Mouse (Mus musculus) limb, embryonic 14.5 days (tissue): ENCODE results near the gene Best3. TPM values are rescaled to one million over a fixed set of nuclear protein-coding genes. Genes with fewer than 3 reads are reported as not detected.

Source experiments
- ATAC-seq: fragments of 200-750 bp; cut with Nextera tagmentation; 2 replicates; pipeline ENCODE4 v1.8.0; 2017; ENCODE audit warnings: low read depth, moderate number of reproducible peaks, moderate TSS enrichment; ENCODE audit not compliant: low FRiP score
- DNase-seq: peaks from one replicate; pipeline ENCODE4 v3.0.0-alpha.2; 2015; ENCODE audit warnings: low spot score
- H3K27ac ChIP-seq: fragments of 300-500 bp; sonication (generic); replicated peaks from 2 replicates; pipeline ENCODE4 v1.5.1; 2014; ENCODE audit warnings: low read depth, mild to moderate bottlenecking, low read length, moderate library complexity, mixed read lengths
- H3K27me3 ChIP-seq: fragments of 300-500 bp; sonication (generic); 2 replicates; pipeline ENCODE4 v1.6.1; 2014; ENCODE audit warnings: low read length, mixed read lengths; ENCODE audit not compliant: control insufficient read depth, insufficient read depth
- H3K36me3 ChIP-seq: fragments of 300-500 bp; sonication (generic); 2 replicates; pipeline ENCODE4 v1.6.1; 2014; ENCODE audit warnings: mild to moderate bottlenecking, low read length, moderate library complexity, mixed read lengths; ENCODE audit not compliant: control insufficient read depth, insufficient read depth
- H3K4me1 ChIP-seq: fragments of 300-500 bp; sonication (generic); 2 replicates; pipeline ENCODE4 v1.6.1; 2014; ENCODE audit warnings: antibody characterized with exemption, low read length, mixed read lengths; ENCODE audit not compliant: control insufficient read depth, insufficient read depth
- H3K4me2 ChIP-seq: fragments of 300-500 bp; sonication (generic); replicated peaks from 2 replicates; pipeline ENCODE4 v1.6.1; 2014; ENCODE audit warnings: low read depth, mild to moderate bottlenecking, low read length, moderate library complexity; ENCODE audit not compliant: severe bottlenecking
- H3K4me3 ChIP-seq: fragments of 300-500 bp; sonication (generic); replicated peaks from 2 replicates; pipeline ENCODE4 v1.5.1; 2014; ENCODE audit warnings: low read length
- H3K9ac ChIP-seq: fragments of 300-500 bp; sonication (generic); 2 replicates; pipeline ENCODE4 v1.6.1; 2014; ENCODE audit warnings: mild to moderate bottlenecking, low read depth, low read length, moderate library complexity; ENCODE audit not compliant: severe bottlenecking
- H3K9me3 ChIP-seq: fragments of 300-500 bp; sonication (generic); 2 replicates; pipeline ENCODE4 v1.6.1; 2016; ENCODE audit warnings: low read length; ENCODE audit not compliant: control insufficient read depth
- POLR2A ChIP-seq: fragments of 200-500 bp; IDR thresholded peaks from 2 replicates; pipeline ENCODE4 v1.8.0; 2012; ENCODE audit warnings: inconsistent platforms, mild to moderate bottlenecking, moderate library complexity, borderline replicate concordance; ENCODE audit not compliant: insufficient read depth, insufficient read length; ENCODE audit errors: extremely low read depth
- WGBS: fragments of 180-500 bp; shearing (Covaris S2); extraction: QIAGEN DNeasy Blood & Tissue Kit; methylation state at CpG from one replicate; pipeline ENCODE4 v1.1.7; 2014; 5-methylcytosine and 5-hydroxymethylcytosine counted together
- polyA plus RNA-seq, 2 experiments: library from polyadenylated mRNA; depleted of rRNA in 1 of 2; stranded (reverse) in 1 of 2; unstranded in 1 of 2; fragments of >200 nt; fragmentation: Nextera tagmentation in 1 of 2; extraction: Ambion mirVana in 1 of 2; gene quantifications; 2 replicates each; pipeline versions ENCODE4 v1.2.1 to v1.2.3; 2012 to 2014

Gene Best3
- polyA plus RNA-seq (2012; rRNA removed) (3.1 and 3.3 TPM in 2 replicates), polyA plus RNA-seq (2014; fragmentation: Nextera tagmentation; extraction: Ambion mirVana) (0.79 and 1.4 TPM in 2 replicates)

DNA sequence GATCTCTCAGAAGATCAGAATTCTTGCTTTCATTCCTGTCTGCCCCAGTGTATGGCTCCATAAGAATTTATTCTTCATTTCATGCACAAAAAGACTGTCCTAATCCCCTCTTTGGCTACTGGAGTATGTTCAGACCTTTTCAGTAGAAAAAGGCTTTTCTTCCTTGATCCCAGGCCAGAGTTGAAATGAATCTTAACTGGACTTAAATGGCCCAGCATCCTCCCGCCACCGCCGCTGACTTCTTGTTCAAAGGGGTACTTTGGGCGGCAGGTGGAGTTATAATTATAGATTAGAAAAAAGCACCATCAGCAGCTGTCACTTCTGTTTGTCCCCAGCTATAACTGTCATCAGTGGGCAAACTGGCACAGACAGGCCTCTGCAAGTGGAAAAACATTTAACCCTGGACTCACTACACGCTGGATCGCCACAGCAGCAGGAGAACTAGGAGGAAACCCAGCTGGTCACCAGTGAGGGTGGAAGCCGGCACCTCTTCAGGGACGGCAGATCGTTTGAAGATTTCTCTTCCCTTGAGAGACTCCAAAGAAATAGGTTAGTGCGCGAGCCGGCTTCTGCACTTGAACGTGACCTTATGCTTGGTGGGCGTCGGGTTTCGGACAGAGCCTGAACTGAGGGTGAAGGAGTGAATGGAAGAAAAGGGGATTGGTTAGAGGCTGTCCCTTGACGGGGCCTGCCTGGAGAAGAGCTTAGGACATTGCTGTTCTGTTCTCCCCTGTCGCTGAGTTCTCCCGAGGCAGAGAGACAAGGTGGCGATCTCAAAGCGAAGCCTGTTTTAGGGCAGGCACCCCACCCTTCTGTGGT, at the start of gene Best3:
Gene Best3 (plus strand): TSS at position 51 of the 819 bp plus-strand sequence.
- H3K27me3 ChIP-seq, result no peaks in the 10 kb centered on the region
- H3K27ac ChIP-seq, result no peak within 1 kb of the TSS
- DNase-seq, result no peak

DNA sequence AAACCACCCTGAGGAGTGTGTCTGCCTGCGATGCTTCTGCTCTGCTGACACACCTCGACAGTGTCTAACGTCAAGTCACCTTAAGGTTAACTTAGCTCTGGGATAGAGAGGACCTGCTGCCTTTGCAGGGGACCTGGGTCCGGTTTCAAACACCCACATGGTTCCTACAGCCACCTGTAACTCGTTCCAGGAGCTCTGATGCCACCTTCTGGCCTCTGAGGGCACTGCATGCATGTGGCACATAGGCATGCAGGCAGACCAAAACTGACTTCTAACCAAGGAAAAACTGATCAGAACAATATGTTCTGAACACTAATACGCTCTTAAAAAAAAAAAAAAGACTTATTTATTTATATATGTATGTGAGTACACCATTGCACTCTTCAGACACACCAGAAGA, 43.1 kb upstream of the Best3 start:
- H3K4me2 ChIP-seq, result no peak overlapping the region
- H3K9ac ChIP-seq, result no peak overlapping the region
- H3K4me3 ChIP-seq, result no peak overlapping the region
- no peak for TF ChIP-seq POLR2A
- 95% methylated on average over 6 of the region's 6 CpGs for WGBS
- H3K4me1 ChIP-seq, result no peaks in the 10 kb centered on the region
- ATAC-seq, result no peak
- H3K27ac ChIP-seq, result no peak overlapping the region
- no peaks in the 10 kb centered on the region for H3K27me3 ChIP-seq
- DNase-seq, result no peak
- peaks cover 18% of the 10 kb centered on the region for H3K36me3 ChIP-seq
- peaks cover 6% of the 10 kb centered on the region for H3K9me3 ChIP-seq

More for the DNA sequence above, at the start of gene Best3:
- H3K4me3 ChIP-seq, result no peak within 1 kb of the TSS
- H3K9ac ChIP-seq, result no peak within 1 kb of the TSS
- no peak within 1 kb of the TSS for H3K4me2 ChIP-seq
- peak; percentile 47 for ATAC-seq
- no peaks in the 10 kb centered on the region for H3K9me3 ChIP-seq
- TF ChIP-seq POLR2A, result no peak
- no peaks in the 10 kb centered on the region for H3K4me1 ChIP-seq
- 47% methylated on average over 21 of the region's 21 CpGs for WGBS
- H3K36me3 ChIP-seq, result no peaks in the 10 kb centered on the region

DNA sequence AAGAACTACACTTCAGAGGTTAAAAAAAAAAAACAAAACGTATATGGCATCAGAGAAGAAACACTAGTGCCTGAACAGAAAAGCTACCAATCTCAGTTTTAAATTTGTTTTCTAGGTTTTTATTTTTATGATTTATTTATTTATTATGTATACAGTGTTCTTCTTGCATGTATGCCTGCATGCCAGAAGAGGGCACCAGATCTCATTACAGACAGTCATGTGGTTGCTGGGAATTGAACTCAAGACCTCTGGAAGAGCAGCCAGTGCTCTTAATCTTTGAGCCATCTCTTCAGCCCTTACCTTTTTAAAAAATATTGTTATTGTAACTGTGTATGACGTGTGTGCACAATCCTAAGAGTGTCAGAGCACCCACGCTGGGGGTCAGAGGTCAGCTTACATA, 42.0 kb upstream of the Best3 start:
- Histone ChIP-seq H3K36me3 (peaks cover 8% of the 10 kb centered on the region), H3K9me3 (peaks cover 6% of the 10 kb centered on the region), H3K4me2 (no peak overlapping the region), H3K9ac (no peak overlapping the region), H3K27me3 (no peaks in the 10 kb centered on the region), H3K4me3 (no peak overlapping the region), H3K27ac (no peak overlapping the region), H3K4me1 (peaks cover 9% of the 10 kb centered on the region; the same call in 1 of the 2 replicates)
- DNase-seq (no peak), ATAC-seq (no peak)
- TF ChIP-seq POLR2A, result no peak
- 83% methylated on average over 3 of the region's 3 CpGs for WGBS

DNA sequence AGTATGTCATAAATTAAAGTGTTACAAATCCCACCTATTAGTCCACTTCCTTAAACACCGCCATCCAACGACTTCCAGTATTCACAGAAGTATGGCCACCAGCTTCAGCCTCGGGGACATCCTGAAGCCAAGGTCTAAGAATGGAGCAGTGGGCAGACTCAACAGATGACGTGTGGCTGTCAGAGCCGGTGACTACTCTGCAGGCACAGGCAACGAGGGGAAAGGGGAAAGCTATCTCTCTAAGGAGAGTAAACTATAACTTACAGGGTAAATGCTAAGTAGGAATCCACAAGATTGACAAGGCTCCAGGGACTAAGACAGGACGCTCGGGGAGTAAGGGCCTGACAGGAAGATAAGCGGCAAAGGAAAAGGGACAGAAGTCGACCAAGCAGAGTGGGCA, 41.2 kb upstream of the Best3 start:
- Histone ChIP-seq H3K27ac (no peak overlapping the region), H3K9me3 (peaks cover 6% of the 10 kb centered on the region)
- ATAC-seq, result no peak

DNA sequence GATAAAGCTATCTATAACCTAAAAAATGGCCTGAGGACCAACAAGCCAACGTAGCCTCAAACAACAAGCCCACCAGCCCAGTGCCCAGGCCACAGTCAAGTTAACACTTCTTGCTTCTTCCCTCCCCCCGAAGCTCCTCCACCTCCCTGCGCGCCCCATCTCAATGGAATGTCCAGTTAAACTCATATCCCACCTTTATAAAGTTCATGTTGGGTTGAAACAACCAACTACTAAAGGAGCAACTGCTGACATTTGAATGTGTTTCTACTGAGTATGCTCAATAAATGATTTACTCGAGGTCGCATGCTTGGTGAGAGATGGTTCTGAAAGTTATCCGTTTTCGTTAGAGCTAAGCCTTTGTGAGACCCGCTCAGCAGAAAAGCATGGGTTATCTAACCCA, 37.7 kb upstream of the Best3 start:
- Histone ChIP-seq H3K27me3 (no peaks in the 10 kb centered on the region), H3K36me3 (no peaks in the 10 kb centered on the region), H3K4me3 (peak overlapping the region; percentile 70), H3K9ac (no peak overlapping the region), H3K27ac (no peak overlapping the region), H3K9me3 (no peaks in the 10 kb centered on the region; the same call in 1 of the 2 replicates), H3K4me1 (peaks cover 9% of the 10 kb centered on the region; the same call in 1 of the 2 replicates), H3K4me2 (peak overlapping the region; percentile 66)
- no peak for ATAC-seq
- TF ChIP-seq POLR2A, result no peak
- DNase-seq, result no peak
- 78% methylated on average over 9 of the region's 9 CpGs for WGBS

More for the DNA sequence above, 41.2 kb upstream of the Best3 start:
- Histone ChIP-seq H3K4me2 (no peak overlapping the region), H3K36me3 (peaks cover 6% of the 10 kb centered on the region; the same call in 1 of the 2 replicates), H3K4me3 (no peak overlapping the region), H3K4me1 (peaks cover 9% of the 10 kb centered on the region; the same call in 1 of the 2 replicates), H3K9ac (no peak overlapping the region), H3K27me3 (no peaks in the 10 kb centered on the region)
- DNase-seq, result no peak
- no peak for TF ChIP-seq POLR2A
- WGBS, result 73% methylated on average over 10 of the region's 10 CpGs
